Mouse (Mus musculus): ENCODE measurements around the gene Vmn1r196. TPM values are rescaled to one million over a fixed set of nuclear protein-coding genes. Genes with fewer than 3 reads are reported as not detected.

Vmn1r196 gene
- polyA plus RNA-seq (2017; shearing (Covaris generic)), result not detected

GRCm38 (mm10) chr13:22289620-22290019, at the start of gene Vmn1r196:
Gene Vmn1r196, plus strand, starts transcription at chr13:22289920.

GRCm38 (mm10) chr13:22243915-22244314, 45.8 kb upstream of the Vmn1r196 start, which contains the start of gene Vmn1r194:
Gene Vmn1r194, plus strand, starts transcription at chr13:22244215.

GRCm38 (mm10) chr13:22270222-22270621, 19.5 kb upstream of the Vmn1r196 start, which contains the start of gene Vmn1r195:
Gene Vmn1r195, plus strand, starts transcription at chr13:22270522.

GRCm38 (mm10) chr13:22324289-22324688, 34.6 kb downstream of the Vmn1r196 start, which contains the start of gene Vmn1r197:
Gene Vmn1r197, plus strand, starts transcription at chr13:22324589.

Other genes with a start within 250 kb of the Vmn1r196 start
- 10 to 100 TPM; 12.3 to 15.6 TPM for gene Hist1h4i, start 248.6 kb upstream of the Vmn1r196 start, polyA plus RNA-seq (2017; shearing (Covaris generic))
- gene Hist1h2ag, start 247.0 kb upstream of the Vmn1r196 start, polyA plus RNA-seq (2017; shearing (Covaris generic)), result 10 to 100 TPM; 12.1 to 24.2 TPM
- gene Hist1h2bj, start 246.7 kb upstream of the Vmn1r196 start, polyA plus RNA-seq (2017; shearing (Covaris generic)), result 10 to 100 TPM in 1 of 2 experiments, 1 to 10 TPM in 1; 4.8 to 10.1 TPM
- gene Vmn1r188, start 205.5 kb upstream of the Vmn1r196 start, polyA plus RNA-seq (2017; shearing (Covaris generic)), result not detected
- gene Vmn1r189, start 184.1 kb upstream of the Vmn1r196 start, polyA plus RNA-seq (2017; shearing (Covaris generic)), result not detected
- not detected for gene Vmn1r191, start 106.0 kb upstream of the Vmn1r196 start, polyA plus RNA-seq (2017; shearing (Covaris generic))
- gene Vmn1r192, start 98.8 kb upstream of the Vmn1r196 start, polyA plus RNA-seq (2017; shearing (Covaris generic)), result not detected
- under 1 TPM in 1 of 2 experiments, not detected in 1; 0.48 TPM for gene Vmn1r193, start 66.8 kb upstream of the Vmn1r196 start, polyA plus RNA-seq (2017; shearing (Covaris generic))
- not detected for gene Vmn1r194, start 45.7 kb upstream of the Vmn1r196 start, polyA plus RNA-seq (2017; shearing (Covaris generic))
- gene Vmn1r195, start 19.4 kb upstream of the Vmn1r196 start, polyA plus RNA-seq (2017; shearing (Covaris generic)), result not detected
- under 1 TPM; 0.08 to 0.11 TPM for gene Vmn1r197, start 34.7 kb downstream of the Vmn1r196 start, polyA plus RNA-seq (2017; shearing (Covaris generic))
- not detected for gene Vmn1r198, start 60.4 kb downstream of the Vmn1r196 start, polyA plus RNA-seq (2017; shearing (Covaris generic))
- gene Vmn1r199, start 89.9 kb downstream of the Vmn1r196 start, polyA plus RNA-seq (2017; shearing (Covaris generic)), result not detected
- gene Vmn1r200, start 100.5 kb downstream of the Vmn1r196 start, polyA plus RNA-seq (2017; shearing (Covaris generic)), result not detected
- gene Vmn1r201, start 182.0 kb downstream of the Vmn1r196 start, polyA plus RNA-seq (2017; shearing (Covaris generic)), result not detected
- under 1 TPM; 0.02 to 0.17 TPM for gene Vmn1r202, start 215.5 kb downstream of the Vmn1r196 start, polyA plus RNA-seq (2017; shearing (Covaris generic))
- gene Vmn1r203, start 228.2 kb downstream of the Vmn1r196 start, polyA plus RNA-seq (2017; shearing (Covaris generic)), result under 1 TPM; 0.06 to 0.32 TPM

All from activated CD4-positive, CD25-positive, alpha-beta regulatory T cell (primary cell).